Mouse (Mus musculus) bone marrow macrophage, adult 2 months (primary cell): ENCODE data around the gene Cnfn. TPM values are rescaled to one million over a fixed set of nuclear protein-coding genes. Genes with fewer than 3 reads are reported as not detected.
A peak's percentile ranks its signal among the peaks of the same experiment; 100 is the strongest.
"Not testable (repeated sequence)": the region's sequence is repeated elsewhere in the genome, so short reads cannot be mapped to it uniquely, and the experiment has no call there.

ENCODE experiments used
- H3K27ac ChIP-seq: 2 replicates; pipeline ENCODE4 v1.5.1; 2012; ENCODE audit warnings: low read depth, low read length; ENCODE audit not compliant: insufficient read depth
- H3K4me1 ChIP-seq: 2 replicates; pipeline ENCODE4 v1.6.1; 2012; ENCODE audit warnings: low read length; ENCODE audit not compliant: control insufficient read depth, insufficient read depth
- H3K4me3 ChIP-seq: 2 replicates; pipeline ENCODE4 v1.5.1; 2012; ENCODE audit warnings: mild to moderate bottlenecking, low read length, moderate library complexity; ENCODE audit not compliant: insufficient read depth
- CTCF ChIP-seq: IDR thresholded peaks from 2 replicates; pipeline ENCODE4 v1.5.1; 2012; ENCODE audit warnings: low read depth, mild to moderate bottlenecking, low read length, moderate library complexity
- POLR2A ChIP-seq: IDR thresholded peaks from 2 replicates; pipeline ENCODE4 v1.6.1; 2012; ENCODE audit warnings: mild to moderate bottlenecking, low read depth, low read length, borderline replicate concordance
- polyA plus RNA-seq: library from polyadenylated mRNA; stranded (reverse); fragments of >200 nt; gene quantifications from 2 replicates; pipeline ENCODE4 v1.2.4, GENCODE M21; 2012; ENCODE audit not compliant: missing spikeins, insufficient read depth, insufficient read length

Cnfn gene
- polyA plus RNA-seq, 1 experiment: not detected

DNA sequence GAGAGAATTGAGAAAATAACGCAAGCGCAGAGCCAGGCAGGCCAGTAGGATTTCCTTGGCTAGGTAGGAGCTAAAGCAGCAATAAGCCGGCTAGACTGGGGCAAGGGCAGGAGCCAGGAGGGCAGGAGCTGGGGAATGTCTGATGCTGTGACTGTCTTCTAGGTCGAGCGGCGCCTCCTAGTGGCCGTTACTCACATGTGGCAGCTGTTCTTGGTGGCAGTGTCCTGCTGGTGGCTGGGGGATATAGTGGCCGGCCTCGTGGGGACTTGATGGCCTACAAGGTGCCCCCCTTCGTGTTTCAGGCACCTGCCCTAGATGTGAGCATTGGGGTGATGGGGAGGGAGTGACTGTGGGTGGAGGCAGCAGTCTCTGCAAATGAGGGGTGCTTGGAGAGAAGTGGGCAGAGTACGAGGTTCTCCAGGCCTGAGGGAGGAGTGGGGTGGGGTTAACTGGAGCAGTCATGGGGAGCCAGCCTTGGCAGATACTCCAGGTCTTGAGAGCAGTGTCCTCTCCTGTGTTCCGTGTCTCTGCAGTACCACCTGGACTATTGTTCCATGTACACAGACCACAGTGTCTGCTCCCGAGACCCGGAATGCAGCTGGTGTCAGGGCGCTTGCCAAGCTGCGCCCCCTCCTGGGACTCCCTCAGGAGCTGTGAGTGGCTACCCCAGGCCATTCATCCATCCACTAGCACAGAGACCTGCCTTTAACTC is 35.8 kb downstream of the Cnfn start:
- no peak overlapping the region for H3K4me3 ChIP-seq
- H3K27ac ChIP-seq: no peak overlapping the region
- H3K4me1 ChIP-seq: no peaks in the 10 kb centered on the region
- TF ChIP-seq CTCF (peak; percentile 62), POLR2A (no peak)

DNA sequence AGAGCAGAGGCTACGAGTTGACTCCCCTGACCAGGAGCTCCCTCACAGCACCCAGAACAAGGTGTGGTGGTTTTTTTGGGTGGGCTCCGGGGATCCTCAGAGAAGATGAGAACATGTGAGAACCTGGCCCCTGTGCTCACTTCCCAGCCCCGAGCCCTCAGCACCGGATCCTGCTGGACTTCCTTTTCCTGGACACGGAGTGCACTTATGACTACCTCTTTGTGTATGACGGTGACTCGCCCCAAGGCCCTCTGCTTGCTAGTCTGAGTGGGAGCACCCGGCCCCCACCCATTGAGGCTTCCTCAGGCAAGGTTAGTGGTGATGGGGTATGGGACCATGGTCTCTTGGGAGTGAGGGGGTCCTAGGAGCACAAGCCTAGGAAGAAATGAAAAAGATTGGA is 43.3 kb downstream of the Cnfn start:
- TF ChIP-seq CTCF (no peak), POLR2A (no peak)
- no peak overlapping the region for H3K27ac ChIP-seq
- peaks cover 10% of the 10 kb centered on the region for H3K4me1 ChIP-seq
- H3K4me3 ChIP-seq: no peak overlapping the region

DNA sequence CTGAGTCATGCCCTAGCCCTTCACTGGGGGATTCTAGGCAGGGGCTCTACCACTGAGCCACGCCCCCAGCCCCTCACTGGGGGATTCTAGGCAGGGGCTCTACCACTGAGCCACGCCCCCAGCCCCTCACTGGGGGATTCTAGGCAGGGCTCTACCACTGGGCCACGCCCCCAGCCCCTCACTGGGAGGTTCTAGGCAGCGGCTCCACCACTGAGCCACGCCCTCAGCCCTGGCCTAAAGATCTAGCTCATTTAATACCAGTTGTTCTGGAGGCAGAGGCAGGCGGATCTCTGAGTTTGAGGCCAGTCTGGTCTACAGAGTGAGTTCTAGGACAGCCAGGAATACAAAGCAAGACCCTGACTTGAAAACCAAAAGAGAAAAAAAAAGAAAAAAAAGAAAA is 44.1 kb downstream of the Cnfn start:
- not testable (repeated sequence) for H3K4me3 ChIP-seq, H3K4me1 ChIP-seq, H3K27ac ChIP-seq

GRCm38 (mm10) chr7:25323219-25323618 is 46.3 kb downstream of the Cnfn start:
- no peak overlapping the region for H3K4me3 ChIP-seq
- TF ChIP-seq CTCF (no peak), POLR2A (no peak)
- H3K4me1 ChIP-seq: peaks cover 10% of the 10 kb centered on the region
- H3K27ac ChIP-seq: no peak overlapping the region

- Histone ChIP-seq H3K4me3 (no peak overlapping the region), H3K4me1 (peaks cover 15% of the 10 kb centered on the region), H3K27ac (no peak overlapping the region)
- TF ChIP-seq POLR2A (no peak), CTCF (no peak)
Measured at GRCm38 (mm10) chr7:25322058-25322484, 47.5 kb downstream of the Cnfn start.

Other genes starting within 250 kb of the Cnfn start
- gene Pou2f2, start 190.0 kb downstream of the Cnfn start, polyA plus RNA-seq: 105 and 121 TPM in 2 replicates
- gene Dedd2, start 149.1 kb downstream of the Cnfn start, polyA plus RNA-seq: 12.6 and 12.7 TPM in 2 replicates
- 5.0 and 6.4 TPM in 2 replicates for gene Zfp526, start 148.3 kb downstream of the Cnfn start, polyA plus RNA-seq
- gene Gsk3a, start 131.9 kb downstream of the Cnfn start, polyA plus RNA-seq: 78.6 and 87.1 TPM in 2 replicates
- 22.7 and 27.8 TPM in 2 replicates for gene Erf, start 119.0 kb downstream of the Cnfn start, polyA plus RNA-seq
- 251 and 272 TPM in 2 replicates for gene Cic, start 102.0 kb downstream of the Cnfn start, polyA plus RNA-seq
- 35.5 and 38.0 TPM in 2 replicates for gene Pafah1b3, start 71.7 kb downstream of the Cnfn start, polyA plus RNA-seq
- gene Prr19, start 68.3 kb downstream of the Cnfn start, polyA plus RNA-seq: not detected in 2 replicates
- gene Tmem145, start 63.6 kb downstream of the Cnfn start, polyA plus RNA-seq: not detected in 2 replicates
- gene Megf8, start 52.6 kb downstream of the Cnfn start, polyA plus RNA-seq: 13.2 and 13.8 TPM in 2 replicates
- 28.7 and 37.1 TPM in 2 replicates for gene Lipe, start 29.0 kb upstream of the Cnfn start, polyA plus RNA-seq
- not detected in 2 replicates for gene Cxcl17, start 43.2 kb upstream of the Cnfn start, polyA plus RNA-seq
- gene Ceacam1, start 107.9 kb upstream of the Cnfn start, polyA plus RNA-seq: 20.1 and 21.5 TPM in 2 replicates
- gene Ceacam2, start 170.1 kb upstream of the Cnfn start, polyA plus RNA-seq: 0.52 TPM in 1 of 2 replicates, not detected in the other
- gene Erich4, start 246.2 kb upstream of the Cnfn start, polyA plus RNA-seq: not detected in 2 replicates
- 41.2 and 47.8 TPM in 2 replicates for gene Dmac2, start 249.7 kb upstream of the Cnfn start, polyA plus RNA-seq